Mouse (Mus musculus): Measurements from ENCODE around the gene Spata13.
A peak's percentile ranks its signal among the peaks of the same experiment; 100 is the strongest.

Spata13 gene

DNA sequence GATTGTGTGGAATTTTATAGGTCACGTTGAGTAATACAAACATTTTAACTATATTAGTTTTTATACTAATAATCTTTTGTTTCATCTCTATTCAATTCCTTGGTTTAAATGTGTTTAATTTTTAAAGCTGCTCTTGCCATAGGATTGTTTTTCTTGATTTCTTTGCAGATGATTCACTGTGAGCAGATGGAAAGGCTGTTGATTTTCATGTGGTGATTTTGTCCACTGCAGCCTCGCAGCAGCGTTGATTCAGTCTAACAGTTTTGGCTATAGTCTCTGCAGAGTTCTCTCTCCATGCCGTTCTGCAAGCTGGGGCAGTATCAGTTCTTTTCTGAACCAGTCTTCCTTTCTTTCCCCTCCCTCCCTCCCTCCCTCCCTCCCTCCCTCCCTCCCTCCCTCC lies 41.9 kb downstream of the Spata13 start:
- DNase-seq (ENCODE audit: extremely low spot score, low spot score) = no peak

DNA sequence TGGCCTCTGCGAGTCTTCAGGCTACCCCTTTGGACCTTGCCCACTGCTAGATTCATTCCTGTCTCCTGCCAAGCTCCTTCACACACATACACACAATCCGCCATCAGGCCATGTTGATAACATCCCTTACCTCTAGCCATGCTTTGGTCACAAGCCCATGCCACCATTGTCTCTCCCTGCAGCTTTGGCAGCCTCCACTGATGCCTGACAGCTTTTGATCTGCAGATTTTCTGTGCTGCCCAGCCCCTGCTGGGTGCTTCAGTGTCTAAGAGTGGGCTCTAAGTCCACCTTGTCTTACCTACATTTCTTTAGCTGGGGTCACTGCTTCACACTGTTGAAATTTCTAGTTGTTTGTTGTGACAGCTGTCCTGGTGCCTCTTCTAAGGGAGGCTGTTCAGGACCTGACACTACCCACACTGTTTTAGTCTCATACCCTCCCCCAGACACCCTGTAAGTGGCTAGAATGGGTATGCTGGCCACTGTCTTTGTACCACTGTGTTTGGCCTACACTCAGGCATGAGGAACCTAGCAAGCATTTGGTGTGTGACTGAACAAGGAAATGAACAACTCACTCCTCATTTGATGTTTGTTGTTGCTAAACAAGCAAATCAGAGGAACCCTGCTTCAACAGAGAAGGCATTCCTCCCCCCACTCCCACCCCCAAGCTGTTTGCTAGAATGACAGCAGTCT lies 43.0 kb downstream of the Spata13 start:
- DNase-seq (ENCODE audit: extremely low spot score, low spot score) = no peak

DNA sequence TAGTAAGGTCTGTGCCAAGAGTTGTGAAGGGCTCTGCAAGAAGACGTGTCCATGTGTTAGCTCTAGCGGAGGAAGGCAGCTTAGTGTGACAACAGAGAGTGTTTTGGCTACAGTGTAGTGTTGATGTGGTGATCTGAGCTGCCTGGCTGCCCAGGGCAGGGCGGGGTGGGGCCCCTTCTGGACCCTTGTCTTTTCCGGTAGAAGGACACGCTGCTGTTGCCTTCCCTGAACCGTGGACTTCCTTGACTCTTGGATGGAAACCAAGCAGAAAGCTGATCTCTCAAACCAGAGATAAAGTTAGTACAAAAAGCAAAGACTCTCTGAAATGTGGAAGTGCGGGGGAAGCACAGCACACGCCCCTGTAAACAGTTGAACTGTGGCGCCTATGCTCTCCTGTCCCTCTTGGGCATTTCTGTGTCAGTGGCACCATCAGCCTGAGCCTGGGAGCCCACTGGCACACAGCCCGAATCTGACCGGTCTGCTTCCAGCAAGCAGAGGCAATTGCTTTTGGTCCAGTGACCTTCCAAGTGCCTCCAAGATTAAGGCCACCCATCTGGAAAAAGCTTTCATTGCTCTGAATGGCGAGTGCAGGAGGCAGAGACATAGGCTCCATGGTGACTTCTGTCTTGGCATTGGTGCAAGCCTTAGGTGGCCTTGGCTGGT lies 48.7 kb downstream of the Spata13 start:
- no peak for DNase-seq (ENCODE audit: extremely low spot score, low spot score)

- no peak for DNase-seq (ENCODE audit: extremely low spot score, low spot score)
These were observed 50.2 kb downstream of the Spata13 start for GRCm38 (mm10) chr14:60683989-60684388.

GRCm38 (mm10) chr14:60686733-60687132 lies 52.9 kb downstream of the Spata13 start:
- no peak for DNase-seq (ENCODE audit: extremely low spot score, low spot score)

- no peak for DNase-seq (ENCODE audit: extremely low spot score, low spot score)
These were observed 53.4 kb downstream of the Spata13 start for GRCm38 (mm10) chr14:60687241-60687640.

GRCm38 (mm10) chr14:60688509-60689205 lies 54.9 kb downstream of the Spata13 start:
- peak; percentile 56 for DNase-seq (ENCODE audit: extremely low spot score, low spot score)

GRCm38 (mm10) chr14:60689768-60690167 lies 56.0 kb downstream of the Spata13 start:
- DNase-seq (ENCODE audit: extremely low spot score, low spot score) = no peak

DNA sequence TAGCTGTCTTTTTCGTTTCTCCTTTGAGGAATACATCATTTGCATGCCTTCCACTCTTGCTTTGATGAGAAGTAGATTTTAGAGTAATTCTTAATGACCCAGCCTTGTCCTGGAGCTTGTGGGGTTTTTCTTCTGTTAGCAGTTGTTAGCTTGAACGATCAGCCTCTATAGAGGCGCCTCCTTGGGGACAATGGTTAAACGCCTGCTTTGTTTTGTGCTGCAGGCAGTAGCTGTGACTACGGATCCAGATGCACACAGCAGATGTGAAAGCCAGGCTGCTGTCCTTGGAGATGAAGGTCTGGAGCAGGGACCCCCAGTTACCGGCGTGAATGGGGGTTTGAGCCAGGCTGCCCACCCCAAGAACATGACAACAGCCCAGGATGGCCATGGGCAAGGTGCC lies 56.8 kb downstream of the Spata13 start:
- no peak for DNase-seq (ENCODE audit: extremely low spot score, low spot score)

- no peak for DNase-seq (ENCODE audit: extremely low spot score, low spot score)
These were observed 59.3 kb downstream of the Spata13 start for GRCm38 (mm10) chr14:60693122-60693536.

DNA sequence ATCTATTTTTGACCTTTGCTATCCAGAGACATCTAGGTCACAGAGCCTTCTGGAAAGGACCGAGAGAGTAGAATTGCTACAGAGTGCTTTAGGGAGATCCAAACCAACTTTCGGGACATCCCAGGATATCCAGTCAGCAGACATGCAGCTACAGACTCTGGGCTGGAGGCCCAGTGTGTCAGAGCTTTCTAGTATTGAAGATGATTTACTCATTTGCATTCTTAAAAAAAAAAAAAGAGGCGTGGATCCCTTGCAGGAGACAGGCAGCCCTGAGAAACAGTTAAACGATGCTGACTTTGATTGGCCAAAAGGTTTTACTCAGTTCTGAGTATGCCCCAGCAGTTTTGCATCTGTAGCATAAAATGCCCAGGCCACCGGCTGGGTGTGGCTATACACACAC lies 59.9 kb downstream of the Spata13 start:
- DNase-seq (ENCODE audit: extremely low spot score, low spot score) = no peak

DNA sequence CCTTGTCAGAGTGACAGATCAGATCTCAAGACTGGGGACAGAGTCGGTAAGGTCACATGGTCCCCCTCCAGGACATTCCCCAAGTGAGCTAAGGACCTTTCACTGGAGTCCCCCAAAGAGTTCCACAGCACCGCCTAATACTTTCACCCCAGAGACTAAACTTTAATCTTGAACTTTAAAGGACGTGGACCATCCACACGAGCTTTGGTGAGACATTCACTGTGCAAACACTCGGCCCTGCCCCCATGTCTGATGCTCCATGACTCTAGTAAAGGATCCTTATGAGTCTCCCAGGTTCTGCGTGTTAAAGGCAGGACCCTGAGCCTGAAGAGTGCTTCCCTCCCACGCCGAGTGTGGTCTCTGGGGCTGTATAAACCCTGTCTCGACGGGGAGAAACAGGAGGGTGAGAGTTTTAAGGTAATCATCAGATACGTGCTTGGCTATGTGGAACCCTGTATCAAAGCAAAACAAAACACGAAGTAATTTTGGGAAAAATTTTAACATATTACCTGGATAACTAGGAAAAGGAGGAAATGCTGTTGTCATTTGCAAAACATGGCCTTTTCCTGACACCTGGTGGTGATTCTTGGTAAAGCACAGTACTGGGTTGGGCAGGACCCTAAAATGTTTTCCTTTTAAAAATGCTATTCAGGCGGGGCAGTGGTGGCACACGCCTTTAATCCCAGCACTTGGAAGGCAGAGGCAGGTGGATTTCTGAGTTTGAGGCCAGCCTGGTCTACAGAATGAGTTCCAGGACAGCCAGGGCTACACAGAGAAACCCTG lies 60.6 kb downstream of the Spata13 start:
- DNase-seq (ENCODE audit: extremely low spot score, low spot score) = no peak

- no peak for DNase-seq (ENCODE audit: extremely low spot score, low spot score)
These were observed 63.5 kb downstream of the Spata13 start for GRCm38 (mm10) chr14:60697351-60697750.

GRCm38 (mm10) chr14:60698980-60699379 lies 65.2 kb downstream of the Spata13 start:
- no peak for DNase-seq (ENCODE audit: extremely low spot score, low spot score)

GRCm38 (mm10) chr14:60702377-60703140 lies 68.8 kb downstream of the Spata13 start:
- no peak for DNase-seq (ENCODE audit: extremely low spot score, low spot score)

DNA sequence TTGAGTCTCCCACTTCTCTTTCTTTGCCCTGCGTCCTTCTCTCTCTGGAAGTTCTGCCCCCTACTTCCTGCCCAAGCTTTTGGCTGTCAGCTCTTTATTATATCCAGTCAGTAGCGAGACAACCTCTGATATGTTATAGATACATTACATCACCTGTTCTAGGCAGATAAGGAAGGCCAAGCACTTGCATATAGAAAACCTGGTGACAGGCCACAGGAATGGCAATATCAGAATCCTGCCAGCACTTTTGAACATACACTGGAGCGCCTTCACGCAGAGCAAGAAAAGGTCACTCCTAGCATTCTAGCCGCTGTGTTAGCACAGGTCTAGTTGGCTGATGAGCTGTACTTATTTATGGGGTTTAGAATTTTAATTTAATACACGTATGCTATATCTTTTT lies 70.7 kb downstream of the Spata13 start:
- DNase-seq (ENCODE audit: extremely low spot score, low spot score) = no peak

DNA sequence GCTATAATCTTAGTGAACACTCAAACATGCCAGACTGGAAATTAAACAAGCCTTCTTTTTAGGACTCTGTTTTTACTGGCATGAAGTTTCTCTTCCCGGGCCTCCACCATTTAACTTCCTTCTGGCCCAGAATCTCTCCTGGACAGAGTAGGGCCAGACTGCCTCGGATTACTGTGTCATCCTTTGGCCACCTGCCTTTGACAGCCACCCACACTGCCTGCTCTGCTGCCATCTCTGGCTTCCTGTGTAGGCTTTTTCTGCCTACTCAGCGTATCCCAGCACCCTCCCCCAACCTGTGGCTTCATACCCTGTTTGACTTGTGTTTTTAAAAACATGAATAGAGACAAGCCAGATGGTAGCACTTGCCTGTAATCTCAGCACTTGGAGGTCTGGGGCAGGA lies 71.2 kb downstream of the Spata13 start:
- DNase-seq (ENCODE audit: extremely low spot score, low spot score) = no peak

GRCm38 (mm10) chr14:60709192-60709591 lies 75.4 kb downstream of the Spata13 start:
- DNase-seq (ENCODE audit: extremely low spot score, low spot score) = no peak

DNA sequence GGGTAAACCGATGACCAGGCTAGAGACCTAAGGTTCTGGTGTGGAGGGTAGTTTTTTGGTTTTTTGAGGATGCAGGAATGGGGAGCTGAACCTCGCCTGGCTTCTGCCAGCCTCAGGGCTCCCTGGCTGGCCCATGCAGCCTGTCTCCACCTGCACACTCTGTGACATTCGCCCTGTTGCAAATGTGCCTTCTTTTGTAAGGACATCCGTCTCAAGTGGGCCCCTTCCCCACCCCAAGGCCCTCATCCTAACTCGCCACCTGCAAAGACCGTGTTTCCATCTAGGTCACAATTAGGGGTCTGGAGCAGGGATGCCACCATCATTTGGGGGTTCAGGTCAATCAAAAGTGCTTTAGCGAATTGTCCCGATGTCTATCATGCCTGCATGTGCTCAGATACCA lies 75.9 kb downstream of the Spata13 start:
- no peak for DNase-seq (ENCODE audit: extremely low spot score, low spot score)

GRCm38 (mm10) chr14:60711161-60711560 lies 77.4 kb downstream of the Spata13 start:
- no peak for DNase-seq (ENCODE audit: extremely low spot score, low spot score)

All from neural tube, embryonic 10.5 days (tissue).